Mouse (Mus musculus) MEL (cell line): ENCODE data around the gene Gm20388. TPM values are rescaled to one million over a fixed set of nuclear protein-coding genes. Genes with fewer than 3 reads are reported as not detected.

Experiments
- DNase-seq: peaks from one replicate; pipeline ENCODE4 v3.0.0; 2011; ENCODE audit warnings: low read depth, low spot score
- H3K27ac ChIP-seq: 2 replicates; pipeline ENCODE4 v1.5.1; 2012; ENCODE audit warnings: low read depth, mild to moderate bottlenecking, control low read depth, low read length, moderate library complexity; ENCODE audit not compliant: control insufficient read depth
- H3K27me3 ChIP-seq, 2 experiments: fragments of 150-350 bp in 1 of 2; sonication (generic) in 1 of 2; 2 replicates each; pipeline ENCODE4 v1.6.1; 2012; ENCODE audit warnings: low read length in 2 of 2, mild to moderate bottlenecking in 2 of 2, improper control_type of control experiment in 1 of 2, moderate library complexity in 1 of 2; ENCODE audit not compliant: insufficient read depth in 2 of 2, control insufficient read depth in 1 of 2
- H3K36me3 ChIP-seq, 2 experiments: 2 replicates each; pipeline ENCODE4 v1.6.1; 2012 to 2014; ENCODE audit warnings: low read length in 2 of 2, improper control_type of control experiment in 1 of 2, inconsistent platforms in 1 of 2, mild to moderate bottlenecking in 1 of 2; ENCODE audit not compliant: insufficient read depth in 2 of 2, control insufficient read depth in 1 of 2
- H3K4me1 ChIP-seq, 2 experiments: fragments of 150-350 bp in 1 of 2; sonication (generic) in 1 of 2; 2 replicates each; pipeline ENCODE4 v1.6.1; 2012; ENCODE audit warnings: low read length in 2 of 2, improper control_type of control experiment in 1 of 2, mild to moderate bottlenecking in 1 of 2; ENCODE audit not compliant: insufficient read depth in 2 of 2, control insufficient read depth in 1 of 2
- H3K4me3 ChIP-seq, 2 experiments: fragments of 150-350 bp in 1 of 2; sonication (generic) in 1 of 2; 2 replicates each; pipeline ENCODE4 v1.5.1; 2012; ENCODE audit warnings: low read depth in 2 of 2, low read length in 2 of 2, mild to moderate bottlenecking in 2 of 2, moderate library complexity in 2 of 2, control low read depth in 1 of 2, improper control_type of control experiment in 1 of 2; ENCODE audit not compliant: control insufficient read depth in 1 of 2, insufficient read depth in 1 of 2
- H3K79me2 ChIP-seq: 2 replicates; pipeline ENCODE4 v1.6.1; 2012; ENCODE audit warnings: mild to moderate bottlenecking, low read length, moderate library complexity; ENCODE audit not compliant: control insufficient read depth, poor library complexity, insufficient read depth
- H3K9ac ChIP-seq: 2 replicates; pipeline ENCODE4 v1.6.1; 2012; ENCODE audit warnings: low read depth, mild to moderate bottlenecking, control low read depth, low read length, moderate library complexity; ENCODE audit not compliant: control insufficient read depth, poor library complexity, severe bottlenecking
- H3K9me3 ChIP-seq: fragments of 150-350 bp; sonication (generic); replicated peaks from 2 replicates; pipeline ENCODE4 v1.6.1; 2012; ENCODE audit warnings: mild to moderate bottlenecking, low read length, improper control_type of control experiment, moderate library complexity; ENCODE audit not compliant: insufficient read depth
- E2F4 ChIP-seq: IDR thresholded peaks from 2 replicates; pipeline ENCODE4 v1.6.1; 2011; ENCODE audit warnings: low read depth, low read length, improper control_type of control experiment, borderline replicate concordance
- HCFC1 ChIP-seq: IDR thresholded peaks from 2 replicates; pipeline ENCODE4 v1.6.1; 2012; ENCODE audit warnings: low read depth, mild to moderate bottlenecking, inconsistent platforms, low read length, improper control_type of control experiment, moderate library complexity
- KAT2A ChIP-seq: conservative IDR thresholded peaks from 2 replicates; pipeline ENCODE4 v1.6.1; 2012; ENCODE audit warnings: low read depth, low read length, improper control_type of control experiment, inconsistent platforms
- MYB ChIP-seq: IDR thresholded peaks from 2 replicates; pipeline ENCODE4 v1.6.1; 2011; ENCODE audit warnings: mild to moderate bottlenecking, low read depth, low read length, improper control_type of control experiment
- MYC ChIP-seq: IDR thresholded peaks from 2 replicates; pipeline ENCODE4 v1.6.1; 2011; ENCODE audit warnings: low read depth, mild to moderate bottlenecking, low read length, improper control_type of control experiment, moderate library complexity
- POLR2A ChIP-seq, 2 experiments: IDR thresholded peaks; 2 replicates each; pipeline ENCODE4 v1.6.1; 2011 to 2012; ENCODE audit warnings: low read length in 2 of 2, mild to moderate bottlenecking in 2 of 2, control low read depth in 1 of 2, improper control_type of control experiment in 1 of 2, low read depth in 1 of 2, moderate library complexity in 1 of 2; ENCODE audit not compliant: control insufficient read depth in 1 of 2, insufficient read depth in 1 of 2, poor library complexity in 1 of 2
- POLR2AphosphoS5 ChIP-seq: IDR thresholded peaks from 2 replicates; pipeline ENCODE4 v1.6.1; 2012; ENCODE audit warnings: low read depth, borderline replicate concordance, mild to moderate bottlenecking, inconsistent platforms, low read length, moderate library complexity, mixed read lengths
- RCOR1 ChIP-seq: IDR thresholded peaks from 2 replicates; pipeline ENCODE4 v1.6.1; 2012; ENCODE audit warnings: low read depth, mild to moderate bottlenecking, inconsistent platforms, low read length, improper control_type of control experiment
- SIN3A ChIP-seq: IDR thresholded peaks from 2 replicates; pipeline ENCODE4 v1.6.1; 2012; ENCODE audit warnings: low read length, improper control_type of control experiment, inconsistent platforms
- TAL1 ChIP-seq: IDR thresholded peaks from 2 replicates; pipeline ENCODE4 v1.6.1; 2012; ENCODE audit warnings: mild to moderate bottlenecking, inconsistent platforms, low read length, moderate library complexity, mixed read lengths
- TBP ChIP-seq: IDR thresholded peaks from 2 replicates; pipeline ENCODE4 v1.8.0; 2011; ENCODE audit warnings: low read depth, low read length, improper control_type of control experiment
- UBTF ChIP-seq: IDR thresholded peaks from 2 replicates; pipeline ENCODE4 v1.6.1; 2012; ENCODE audit warnings: low read depth, mild to moderate bottlenecking, inconsistent platforms, low read length, improper control_type of control experiment, moderate library complexity, borderline replicate concordance; ENCODE audit not compliant: insufficient read depth
- USF1 ChIP-seq: IDR thresholded peaks from 2 replicates; pipeline ENCODE4 v1.6.1; 2014; ENCODE audit warnings: low read depth, mild to moderate bottlenecking, inconsistent platforms, low read length, improper control_type of control experiment, moderate library complexity
- USF2 ChIP-seq, 2 experiments: IDR thresholded peaks; 2 replicates each; pipeline ENCODE4 v1.6.1; 2011 to 2012; ENCODE audit warnings: improper control_type of control experiment in 2 of 2, low read length in 2 of 2, borderline replicate concordance in 1 of 2, inconsistent platforms in 1 of 2, low read depth in 1 of 2, mild to moderate bottlenecking in 1 of 2; ENCODE audit not compliant: insufficient read depth in 1 of 2
- polyA plus RNA-seq, 2 experiments: library from polyadenylated mRNA; stranded (reverse) in 1 of 2; unstranded in 1 of 2; fragments of >175 nt in 1 of 2; fragments of >200 nt in 1 of 2; gene quantifications; 2 replicates each; pipeline versions ENCODE4 v1.2.1 to v1.2.4; 2012; ENCODE audit warnings: low replicate concordance in 2 of 2, low read depth in 1 of 2; ENCODE audit not compliant: insufficient read length in 2 of 2, insufficient read depth in 1 of 2, missing spikeins in 1 of 2
- total RNA-seq: library from RNA; depleted of rRNA; stranded (reverse); fragments of 300-350 nt; gene quantifications from 2 replicates; pipeline ENCODE4 v1.2.3, GENCODE M21; 2012

The Gm20388 gene
- total and polyA plus RNA-seq, 3 experiments = 11.1 to 17.8 TPM; not detected in 1

DNA sequence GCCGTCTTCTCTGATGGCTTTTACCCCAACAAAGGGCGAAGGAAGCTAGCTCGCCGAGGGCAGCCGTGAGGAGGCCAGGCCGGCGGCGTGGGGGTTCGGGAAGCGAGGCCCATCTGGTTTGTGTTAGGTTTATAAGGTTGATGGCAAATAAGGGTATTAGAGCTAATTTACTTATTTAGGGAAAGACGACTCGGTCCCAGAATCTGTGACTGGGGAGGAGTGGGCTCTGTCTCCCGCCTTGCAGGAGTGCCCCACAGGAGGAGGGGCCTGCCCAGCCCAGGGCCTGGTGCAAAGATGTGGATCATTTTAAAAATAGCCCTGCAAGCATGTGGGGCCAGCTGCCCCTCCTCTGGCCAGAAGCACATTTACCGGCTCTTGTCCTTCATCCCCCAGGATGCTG is 928.4 kb downstream of the Gm20388 start:
- Histone ChIP-seq H3K27me3 (no peaks in the 10 kb centered on the region), H3K27ac (no peak overlapping the region), H3K79me2 (no peaks in the 10 kb centered on the region), H3K36me3 (no peaks in the 10 kb centered on the region), H3K9ac (no peak overlapping the region)
- DNase-seq = no peak
- no peak for TF ChIP-seq POLR2AphosphoS5
- no peak for TF ChIP-seq HCFC1
- no peak for TF ChIP-seq TAL1
- TF ChIP-seq, all 39 proteins: peak for 0
- no peaks in the 10 kb centered on the region for H3K9me3 ChIP-seq
- no peak overlapping the region for H3K4me3 ChIP-seq
- H3K4me1 ChIP-seq = no peaks in the 10 kb centered on the region

DNA sequence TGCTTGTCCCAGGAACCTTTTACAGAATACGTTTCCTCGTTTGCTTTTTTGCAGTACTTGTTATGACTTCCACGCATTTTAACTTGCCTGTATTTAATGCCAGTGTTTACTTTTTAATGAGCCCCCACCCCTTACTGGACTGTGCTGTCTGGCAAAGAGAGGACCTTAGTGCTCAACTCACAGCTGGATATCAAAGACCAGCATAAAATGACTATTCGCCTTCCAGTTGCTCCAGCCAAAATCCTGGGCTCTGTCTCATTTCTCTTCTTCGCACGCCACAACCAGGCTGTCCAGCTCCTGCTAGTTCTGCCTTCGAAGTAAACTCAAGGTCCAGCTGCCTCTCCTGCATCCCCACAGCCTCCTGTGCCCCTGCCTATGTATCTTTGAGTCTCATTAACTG is 932.4 kb downstream of the Gm20388 start:
- no peaks in the 10 kb centered on the region for H3K9me3 ChIP-seq
- H3K9ac ChIP-seq = no peak overlapping the region
- no peak overlapping the region for H3K4me3 ChIP-seq
- no peaks in the 10 kb centered on the region for H3K79me2 ChIP-seq
- no peaks in the 10 kb centered on the region for H3K36me3 ChIP-seq
- H3K4me1 ChIP-seq = no peaks in the 10 kb centered on the region
- no peak for DNase-seq
- no peak overlapping the region for H3K27ac ChIP-seq
- TF ChIP-seq RCOR1 = no peak
- no peak for TF ChIP-seq UBTF
- TF ChIP-seq MYC = no peak
- TF ChIP-seq USF2 (IDR thresholded peaks at IDR 0.05; ENCODE audit: borderline replicate concordance in 1 of 2, insufficient read depth in 1 of 2, low read depth in 1 of 2, low read length in 2 of 2) = no peak
- TF ChIP-seq TBP = no peak
- TF ChIP-seq SIN3A = no peak
- no peak for TF ChIP-seq USF1
- TF ChIP-seq TAL1 = no peak
- TF ChIP-seq KAT2A = no peak
- no peak for TF ChIP-seq E2F4
- no peak for TF ChIP-seq MYB
- no peaks in the 10 kb centered on the region for H3K27me3 ChIP-seq

DNA sequence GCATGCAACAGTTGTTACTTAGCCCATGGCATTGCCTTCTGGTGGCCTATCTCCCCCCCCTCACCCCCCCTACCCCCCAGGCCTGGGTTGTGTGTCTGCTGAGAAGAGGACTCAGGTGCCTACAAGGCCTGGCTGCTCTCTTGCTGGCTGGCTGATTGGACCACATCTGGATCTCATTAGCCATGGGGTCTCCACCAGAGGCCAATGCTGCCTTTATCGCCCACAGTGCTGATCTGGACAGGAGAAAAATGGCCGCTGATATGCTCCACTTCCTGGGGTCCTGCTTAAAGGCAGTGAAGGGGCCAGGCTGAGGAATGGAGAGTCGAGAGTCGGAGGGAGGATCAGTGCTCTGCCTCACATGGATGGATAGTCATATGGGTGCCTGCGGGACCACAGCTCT is 935.4 kb downstream of the Gm20388 start:
- H3K27me3 ChIP-seq = no peaks in the 10 kb centered on the region

More for the DNA sequence above, 935.4 kb downstream of the Gm20388 start:
- TF ChIP-seq POLR2A (IDR thresholded peaks at IDR 0.05; ENCODE audit: control insufficient read depth in 1 of 2, insufficient read depth in 1 of 2, low read depth in 1 of 2, low read length in 2 of 2, poor library complexity in 1 of 2) = no peak
- no peaks in the 10 kb centered on the region for H3K9me3 ChIP-seq
- no peak overlapping the region for H3K27ac ChIP-seq
- H3K4me1 ChIP-seq = no peaks in the 10 kb centered on the region
- no peak overlapping the region for H3K4me3 ChIP-seq
- no peaks in the 10 kb centered on the region for H3K36me3 ChIP-seq
- H3K79me2 ChIP-seq = no peaks in the 10 kb centered on the region
- DNase-seq = no peak
- H3K9ac ChIP-seq = no peak overlapping the region
